Mouse (Mus musculus): ENCODE data around the gene Ksr2. TPM values are rescaled to one million over a fixed set of nuclear protein-coding genes. Genes with fewer than 3 reads are reported as not detected.

Gene Ksr2
- total and polyA plus RNA-seq, 3 experiments: 0.05 TPM; not detected in 2

DNA sequence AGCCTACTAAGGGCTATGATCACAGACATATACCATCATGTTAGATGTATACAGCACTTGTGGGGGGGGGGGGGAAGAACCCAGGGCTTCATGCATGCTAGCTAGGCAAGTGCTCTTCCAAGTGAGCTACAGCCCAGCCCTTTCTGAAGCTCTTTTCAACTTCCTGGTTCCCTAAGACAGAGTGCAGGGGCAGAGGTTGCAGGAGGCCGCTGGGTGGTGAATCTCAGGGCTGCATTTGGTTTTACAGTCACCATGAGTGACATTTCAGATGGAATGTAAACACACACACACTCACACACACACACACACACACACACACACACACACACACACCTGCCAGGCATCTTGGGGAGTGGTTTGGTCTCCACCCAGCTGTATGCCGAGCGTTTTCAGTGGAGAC is 67.4 kb downstream of the Ksr2 start:
- Histone ChIP-seq H3K4me1 (ENCODE audit: insufficient read depth, low read depth, low read length) (no peaks in the 10 kb centered on the region), H3K4me3 (ENCODE audit: low read depth, low read length) (no peak overlapping the region), H3K27me3 (ENCODE audit: insufficient read depth, low read length) (no peaks in the 10 kb centered on the region), H3K36me3 (replicated peaks) (no peaks in the 10 kb centered on the region), H3K9me3 (replicated peaks) (peaks cover 74% of the 10 kb centered on the region)
- no peak for DNase-seq (ENCODE audit: low spot score)
- TF ChIP-seq POLR2AphosphoS5 (IDR thresholded peaks at IDR 0.05; ENCODE audit: insufficient replicate concordance, low read depth, low read length) (no peak), GATA2 (IDR thresholded peaks at IDR 0.05; ENCODE audit: borderline replicate concordance, low read depth, low read length) (no peak), GATA1 (IDR thresholded peaks at IDR 0.05; ENCODE audit: borderline replicate concordance, low read length) (no peak), CTCF (IDR thresholded peaks at IDR 0.05; ENCODE audit: low read depth, low read length) (no peak), TAL1 (conservative IDR thresholded peaks at IDR 0.05; ENCODE audit: low read depth, low read length) (no peak)
- no peak for ATAC-seq (ENCODE audit: extremely low read depth, insufficient number of reproducible peaks, low FRiP score, poor library complexity, severe bottlenecking)

DNA sequence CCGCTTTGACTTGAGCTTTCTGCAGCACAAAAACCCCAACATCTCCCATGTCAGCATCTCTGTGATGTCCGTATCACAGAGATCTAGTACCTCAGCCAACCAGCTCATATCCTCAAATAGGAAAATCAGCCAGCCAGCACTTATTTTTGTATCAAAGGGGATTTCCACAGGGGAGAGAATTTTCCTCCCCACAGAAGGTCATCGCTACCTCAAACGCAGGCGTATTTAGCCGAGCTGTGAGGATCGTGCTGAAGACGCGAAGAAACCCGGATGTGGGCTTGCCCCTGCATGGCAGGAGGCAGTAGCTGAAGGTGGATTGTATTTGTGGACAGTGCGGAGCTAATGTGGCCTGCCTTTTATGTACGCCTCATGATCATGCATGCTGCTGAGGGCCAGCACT is 67.8 kb downstream of the Ksr2 start:
- no peaks in the 10 kb centered on the region for H3K27me3 ChIP-seq (ENCODE audit: insufficient read depth, low read length)
- no peak for ATAC-seq (ENCODE audit: extremely low read depth, insufficient number of reproducible peaks, low FRiP score, poor library complexity, severe bottlenecking)
- TF ChIP-seq GATA2 (IDR thresholded peaks at IDR 0.05; ENCODE audit: borderline replicate concordance, low read depth, low read length): no peak
- no peak for TF ChIP-seq GATA1 (IDR thresholded peaks at IDR 0.05; ENCODE audit: borderline replicate concordance, low read length)
- TF ChIP-seq CTCF (IDR thresholded peaks at IDR 0.05; ENCODE audit: low read depth, low read length): no peak
- TF ChIP-seq POLR2AphosphoS5 (IDR thresholded peaks at IDR 0.05; ENCODE audit: insufficient replicate concordance, low read depth, low read length): no peak
- no peak for TF ChIP-seq TAL1 (conservative IDR thresholded peaks at IDR 0.05; ENCODE audit: low read depth, low read length)
- H3K36me3 ChIP-seq (replicated peaks): no peaks in the 10 kb centered on the region
- DNase-seq (ENCODE audit: low spot score): no peak
- H3K4me1 ChIP-seq (ENCODE audit: insufficient read depth, low read depth, low read length): no peaks in the 10 kb centered on the region
- H3K4me3 ChIP-seq (ENCODE audit: low read depth, low read length): no peak overlapping the region
- peaks cover 75% of the 10 kb centered on the region for H3K9me3 ChIP-seq (replicated peaks)

DNA sequence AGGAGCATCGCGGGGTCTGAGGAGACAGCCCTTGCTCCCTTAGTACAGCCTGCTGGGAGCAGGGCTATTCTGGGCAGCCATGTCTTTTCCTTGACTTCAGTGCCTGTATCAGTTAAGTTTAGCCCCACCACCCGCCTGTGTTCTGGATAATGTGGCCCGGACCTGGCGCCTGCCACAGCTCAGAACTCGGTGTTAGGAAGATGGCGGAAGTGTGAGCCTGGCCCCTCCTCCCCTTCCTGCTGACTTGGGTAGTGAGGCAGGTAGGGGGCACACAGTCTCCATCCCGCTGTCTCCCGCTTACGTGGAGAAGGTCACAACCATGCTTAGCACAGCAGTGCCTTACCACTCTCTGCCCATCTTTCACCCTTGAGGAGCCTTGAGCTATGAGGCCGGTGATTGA is 68.2 kb downstream of the Ksr2 start:
- H3K4me1 ChIP-seq (ENCODE audit: insufficient read depth, low read depth, low read length): no peaks in the 10 kb centered on the region
- no peak for TF ChIP-seq TAL1 (conservative IDR thresholded peaks at IDR 0.05; ENCODE audit: low read depth, low read length)
- no peak for TF ChIP-seq GATA1 (IDR thresholded peaks at IDR 0.05; ENCODE audit: borderline replicate concordance, low read length)
- TF ChIP-seq GATA2 (IDR thresholded peaks at IDR 0.05; ENCODE audit: borderline replicate concordance, low read depth, low read length): no peak
- no peak for TF ChIP-seq POLR2AphosphoS5 (IDR thresholded peaks at IDR 0.05; ENCODE audit: insufficient replicate concordance, low read depth, low read length)
- no peak for TF ChIP-seq CTCF (IDR thresholded peaks at IDR 0.05; ENCODE audit: low read depth, low read length)
- no peaks in the 10 kb centered on the region for H3K27me3 ChIP-seq (ENCODE audit: insufficient read depth, low read length)
- no peak for ATAC-seq (ENCODE audit: extremely low read depth, insufficient number of reproducible peaks, low FRiP score, poor library complexity, severe bottlenecking)
- H3K36me3 ChIP-seq (replicated peaks): no peaks in the 10 kb centered on the region
- peaks cover 73% of the 10 kb centered on the region for H3K9me3 ChIP-seq (replicated peaks)
- H3K4me3 ChIP-seq (ENCODE audit: low read depth, low read length): no peak overlapping the region
- DNase-seq (ENCODE audit: low spot score): no peak

DNA sequence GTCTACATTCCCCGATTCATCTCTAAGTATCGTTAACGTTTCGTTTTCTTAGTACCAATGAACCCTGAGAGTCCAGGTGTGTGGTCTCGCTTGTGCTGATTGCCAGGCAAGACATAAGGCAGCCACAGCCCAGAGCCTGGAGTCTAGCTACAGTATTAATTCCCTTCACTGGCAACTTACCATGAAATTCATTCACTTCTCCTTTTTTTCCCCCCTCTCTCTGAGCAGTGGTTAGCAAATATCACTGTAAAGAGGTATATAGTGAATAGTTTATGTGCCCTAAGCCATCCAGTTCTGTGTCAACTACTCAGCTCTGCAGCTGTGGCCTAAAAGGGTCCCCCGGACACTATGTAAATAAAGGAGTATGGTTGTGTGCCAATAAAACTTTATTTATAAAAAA is 71.6 kb downstream of the Ksr2 start:
- no peak for TF ChIP-seq GATA1 (IDR thresholded peaks at IDR 0.05; ENCODE audit: borderline replicate concordance, low read length)
- Histone ChIP-seq H3K36me3 (replicated peaks) (no peaks in the 10 kb centered on the region), H3K9me3 (replicated peaks) (peaks cover 68% of the 10 kb centered on the region), H3K27me3 (ENCODE audit: insufficient read depth, low read length) (no peaks in the 10 kb centered on the region), H3K4me3 (ENCODE audit: low read depth, low read length) (no peak overlapping the region), H3K4me1 (ENCODE audit: insufficient read depth, low read depth, low read length) (no peaks in the 10 kb centered on the region)
- no peak for DNase-seq (ENCODE audit: low spot score)
- no peak for ATAC-seq (ENCODE audit: extremely low read depth, insufficient number of reproducible peaks, low FRiP score, poor library complexity, severe bottlenecking)

DNA sequence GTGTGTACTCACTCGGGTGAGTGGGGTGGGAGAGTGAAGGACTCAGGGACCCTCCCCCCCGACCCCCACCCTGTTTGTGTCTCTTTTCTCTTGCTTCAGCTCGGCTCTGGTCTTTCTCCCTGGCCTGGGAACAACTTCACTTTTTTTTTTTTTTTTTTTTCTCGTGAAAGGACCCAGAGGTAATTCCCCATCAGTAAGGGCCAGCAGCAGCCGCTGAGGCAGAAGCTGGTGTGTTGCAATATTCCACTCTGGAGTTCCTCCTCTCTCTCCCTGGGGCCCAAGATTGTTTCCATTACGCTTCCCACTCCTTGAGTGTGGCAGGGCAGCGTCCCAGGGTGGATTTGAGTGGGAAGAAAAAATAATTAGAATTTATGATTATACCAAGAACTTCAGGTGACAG is 72.3 kb downstream of the Ksr2 start:
- Histone ChIP-seq H3K4me1 (ENCODE audit: insufficient read depth, low read depth, low read length) (no peaks in the 10 kb centered on the region), H3K9me3 (replicated peaks) (peaks cover 68% of the 10 kb centered on the region), H3K4me3 (ENCODE audit: low read depth, low read length) (no peak overlapping the region), H3K36me3 (replicated peaks) (no peaks in the 10 kb centered on the region), H3K27me3 (ENCODE audit: insufficient read depth, low read length) (no peaks in the 10 kb centered on the region)
- ATAC-seq (ENCODE audit: extremely low read depth, insufficient number of reproducible peaks, low FRiP score, poor library complexity, severe bottlenecking): no peak
- no peak for TF ChIP-seq GATA1 (IDR thresholded peaks at IDR 0.05; ENCODE audit: borderline replicate concordance, low read length)
- TF ChIP-seq TAL1 (conservative IDR thresholded peaks at IDR 0.05; ENCODE audit: low read depth, low read length): no peak
- no peak for TF ChIP-seq CTCF (IDR thresholded peaks at IDR 0.05; ENCODE audit: low read depth, low read length)
- no peak for TF ChIP-seq GATA2 (IDR thresholded peaks at IDR 0.05; ENCODE audit: borderline replicate concordance, low read depth, low read length)
- no peak for DNase-seq (ENCODE audit: low spot score)

DNA sequence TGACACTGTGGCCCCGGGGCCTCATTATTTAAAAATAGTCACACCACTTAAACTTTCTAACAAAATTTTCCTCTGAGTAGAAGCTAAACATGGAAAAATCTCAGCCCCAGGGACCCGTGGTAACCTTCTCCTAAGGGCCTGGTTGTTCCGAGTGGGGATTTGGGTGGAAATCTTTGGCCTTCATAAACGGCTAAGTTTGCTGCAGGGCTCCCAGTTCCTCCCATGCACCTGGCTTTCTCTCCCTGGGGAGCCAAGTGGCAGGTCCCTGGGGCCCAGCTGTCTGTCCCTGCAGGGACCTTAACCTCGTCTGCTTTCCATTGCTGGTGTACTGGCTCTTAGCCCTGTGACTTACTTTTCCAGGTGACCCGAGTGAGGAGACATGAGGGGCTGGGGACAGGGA is 74.4 kb downstream of the Ksr2 start:
- H3K27me3 ChIP-seq (ENCODE audit: insufficient read depth, low read length): no peaks in the 10 kb centered on the region
- no peak for DNase-seq (ENCODE audit: low spot score)
- ATAC-seq (ENCODE audit: extremely low read depth, insufficient number of reproducible peaks, low FRiP score, poor library complexity, severe bottlenecking): no peak
- H3K4me3 ChIP-seq (ENCODE audit: low read depth, low read length): no peak overlapping the region
- no peaks in the 10 kb centered on the region for H3K36me3 ChIP-seq (replicated peaks)
- H3K9me3 ChIP-seq (replicated peaks): peaks cover 63% of the 10 kb centered on the region
- no peaks in the 10 kb centered on the region for H3K4me1 ChIP-seq (ENCODE audit: insufficient read depth, low read depth, low read length)
- TF ChIP-seq POLR2AphosphoS5 (IDR thresholded peaks at IDR 0.05; ENCODE audit: insufficient replicate concordance, low read depth, low read length) (no peak), GATA1 (IDR thresholded peaks at IDR 0.05; ENCODE audit: borderline replicate concordance, low read length) (no peak), CTCF (IDR thresholded peaks at IDR 0.05; ENCODE audit: low read depth, low read length) (no peak), GATA2 (IDR thresholded peaks at IDR 0.05; ENCODE audit: borderline replicate concordance, low read depth, low read length) (no peak), TAL1 (conservative IDR thresholded peaks at IDR 0.05; ENCODE audit: low read depth, low read length) (no peak)

Measured in G1E (cell line).